Mouse (Mus musculus) spleen, adult 12 weeks (tissue): Measurements from ENCODE around the gene Arel1.

Experiments used
- DNase-seq: peaks from one replicate; pipeline ENCODE4 v3.0.0; 2022; ENCODE audit warnings: low spot score

Gene Arel1

DNA sequence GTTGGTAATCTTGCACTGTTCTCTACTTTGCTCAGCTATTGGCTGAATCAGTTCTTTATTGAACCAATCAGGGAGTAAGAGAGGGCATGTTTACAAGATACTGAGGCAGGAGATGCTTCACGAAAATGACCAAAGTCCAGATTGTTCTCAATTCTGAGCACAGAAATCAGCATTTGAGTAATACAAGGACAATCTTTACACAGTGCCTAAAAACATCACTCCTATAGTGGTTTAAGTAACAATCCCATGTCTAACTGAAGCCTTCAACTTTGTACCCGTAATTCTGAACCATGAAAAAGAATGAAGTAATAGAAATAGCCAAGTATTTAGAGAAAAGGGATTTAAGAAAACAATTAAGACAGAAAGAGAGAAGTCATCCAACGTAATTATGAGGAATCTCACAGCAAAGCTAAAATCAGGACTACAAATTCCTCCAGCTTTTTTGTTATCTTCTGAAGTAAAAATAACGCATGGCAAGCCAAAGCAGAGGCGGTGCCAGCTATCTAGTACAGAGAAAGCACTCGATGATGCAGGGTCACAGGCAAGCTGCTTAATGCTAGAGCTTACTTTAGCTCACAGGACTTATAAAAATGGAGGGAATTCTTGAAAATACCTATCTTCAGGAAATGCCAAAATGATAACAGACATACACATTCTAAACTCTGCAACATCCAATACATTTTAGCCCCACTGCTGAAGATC is 22.0 kb downstream of the Arel1 start:
- no peak for DNase-seq

DNA sequence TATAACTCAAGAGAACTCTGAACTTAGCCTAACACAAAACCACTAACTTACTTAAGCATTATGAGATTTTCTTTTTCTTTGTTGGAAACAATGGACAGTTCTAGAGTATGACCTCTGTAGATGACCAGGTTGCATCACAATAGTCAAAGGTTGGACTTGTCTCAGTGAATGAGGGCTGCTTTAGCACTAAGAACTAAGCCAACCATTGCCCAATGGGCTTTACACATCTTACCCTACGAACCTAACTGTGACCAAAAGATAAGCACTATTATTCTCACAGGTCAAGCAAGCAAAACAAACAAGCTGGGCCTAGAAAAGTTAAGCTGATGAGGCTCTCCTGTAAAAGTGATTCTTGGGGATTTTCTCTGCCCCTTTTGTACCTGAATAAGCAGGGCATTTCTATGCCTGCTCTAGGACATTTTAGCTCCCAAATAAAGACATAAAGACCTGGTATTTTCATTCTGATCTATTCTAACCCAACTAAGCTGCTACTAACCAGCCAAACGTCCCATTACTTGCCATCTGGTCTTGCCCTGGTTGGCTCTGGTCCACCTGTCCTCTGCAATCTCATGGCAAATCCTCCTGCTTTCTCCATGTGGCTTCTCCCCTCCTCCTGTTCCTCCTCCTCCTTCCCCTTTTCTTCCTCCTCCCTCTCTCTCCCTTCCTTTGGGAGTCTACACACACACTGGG is 22.7 kb downstream of the Arel1 start:
- no peak for DNase-seq

DNA sequence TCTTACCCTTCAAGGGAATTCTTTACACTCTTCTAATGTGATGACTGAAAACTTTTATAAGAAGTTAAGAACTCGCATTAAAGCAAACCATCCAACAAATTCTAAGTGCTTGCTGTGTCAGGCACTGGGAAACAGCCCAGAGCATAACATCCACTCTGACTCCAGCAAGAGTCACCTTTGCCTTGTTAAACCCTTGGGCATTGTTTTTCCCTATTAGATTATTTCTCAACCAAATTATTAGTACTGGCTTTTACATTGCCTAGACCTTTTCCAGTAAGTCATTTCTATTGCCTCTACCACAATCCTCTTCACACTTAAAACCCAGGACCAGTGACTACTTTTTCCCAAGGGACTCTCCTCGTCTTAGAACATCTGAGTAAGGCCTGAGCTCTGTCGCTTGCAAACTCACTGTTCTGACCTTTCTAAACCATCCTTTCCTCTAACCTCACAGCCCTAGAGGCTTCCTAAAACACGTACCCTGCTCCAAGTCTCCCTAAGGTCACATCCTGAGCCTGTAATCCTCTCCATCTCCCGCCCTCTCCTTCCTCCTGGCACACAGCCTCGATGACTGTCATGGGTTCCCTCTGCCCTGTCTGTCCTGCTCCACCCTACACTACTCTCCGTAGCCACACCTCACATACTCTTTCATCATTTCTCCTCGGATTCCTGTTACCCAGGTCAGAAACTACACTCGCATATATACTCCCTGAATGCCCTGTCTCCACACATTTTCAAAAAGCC is 25.7 kb downstream of the Arel1 start:
- DNase-seq, result no peak

DNA sequence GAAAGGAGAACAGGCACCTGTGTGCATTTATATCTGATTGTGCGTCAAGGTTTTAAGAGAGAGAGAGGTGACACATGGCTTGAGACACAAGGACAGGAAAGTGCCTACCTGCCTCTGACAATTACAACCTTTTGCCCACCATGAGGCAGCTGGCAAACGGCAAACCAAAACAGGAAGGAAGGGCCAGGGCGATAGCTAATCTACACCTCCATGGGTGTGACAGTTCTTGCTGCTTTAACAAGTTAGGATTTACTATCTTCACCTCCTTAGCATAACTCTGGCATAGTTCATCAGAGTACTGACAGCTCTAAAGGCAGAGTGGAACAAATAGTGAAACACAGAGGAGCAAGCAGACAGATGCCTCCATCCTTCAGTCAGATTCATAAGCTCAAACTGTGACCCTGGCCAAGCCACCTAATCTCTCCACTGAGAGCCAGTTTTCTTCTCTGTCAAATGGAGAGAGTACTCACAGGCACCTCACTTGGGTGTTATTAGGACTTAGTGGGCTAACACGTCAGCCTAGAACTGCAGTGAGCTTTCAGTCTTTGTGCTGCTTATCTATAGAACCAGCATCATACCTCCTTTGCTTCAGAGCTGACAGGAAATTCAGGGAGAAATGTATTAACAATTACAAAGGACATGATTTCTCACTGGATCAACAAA is 26.4 kb downstream of the Arel1 start:
- no peak for DNase-seq

DNA sequence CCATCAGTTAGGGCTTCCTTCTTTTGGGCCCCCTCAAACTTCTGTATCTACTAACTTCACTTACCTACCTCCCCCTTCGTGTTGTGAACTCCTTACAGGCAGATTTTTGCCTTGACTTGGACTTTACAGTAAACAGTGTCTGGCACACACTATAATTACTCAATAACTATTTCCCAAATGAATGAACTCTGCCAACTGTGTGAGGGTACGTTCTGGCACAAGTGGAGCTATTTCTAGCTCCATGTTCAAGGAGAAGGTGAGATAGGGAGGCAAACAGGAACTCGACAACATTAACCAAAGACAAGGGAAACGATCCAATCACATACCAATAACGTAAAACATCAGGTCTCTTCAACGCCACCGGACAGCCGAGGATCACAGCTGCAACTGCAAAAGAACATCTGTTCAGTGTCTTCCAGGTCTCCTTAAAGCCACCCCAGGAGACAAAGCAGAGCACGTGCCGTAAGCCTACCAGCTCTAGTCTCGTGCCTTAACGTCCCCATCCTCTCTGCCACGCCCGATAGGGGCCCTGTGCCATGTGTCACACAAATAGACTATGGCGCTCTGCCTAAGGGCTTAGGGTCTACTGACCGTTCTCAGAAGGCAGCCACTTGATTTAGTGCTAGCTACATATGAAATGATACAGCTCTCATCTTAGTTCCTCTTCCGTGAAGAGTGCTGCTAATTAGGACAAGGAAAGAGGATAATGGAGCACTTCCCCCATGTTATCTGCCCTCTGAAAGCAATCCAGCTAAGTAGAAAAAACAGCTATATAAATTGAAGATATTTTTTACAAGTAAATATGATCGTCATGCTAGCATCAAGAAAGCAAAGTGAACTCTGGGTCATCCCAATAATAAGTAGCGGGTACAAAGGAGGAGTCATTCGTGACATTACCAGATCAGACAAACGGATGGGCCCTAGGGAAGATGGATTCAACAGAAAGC is 27.4 kb downstream of the Arel1 start:
- DNase-seq, result no peak

DNA sequence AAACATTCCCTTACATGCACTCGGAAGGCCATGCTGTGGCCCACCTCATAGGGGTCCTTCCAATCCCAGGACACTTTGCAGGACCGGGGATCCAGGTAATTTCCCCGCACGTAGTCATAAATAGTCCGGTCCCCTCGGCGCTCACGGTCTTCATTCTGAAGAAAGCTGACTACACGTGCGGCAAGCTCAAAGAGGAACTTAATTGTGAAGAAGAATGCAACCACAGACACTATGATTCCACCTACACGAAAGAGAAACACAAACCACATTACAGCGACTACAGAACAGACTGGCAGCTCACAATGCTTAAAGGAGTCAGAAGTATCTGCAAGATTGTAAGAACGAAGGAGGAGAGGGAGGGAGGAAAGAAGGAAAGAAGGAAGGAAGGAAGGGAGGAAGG is 29.0 kb downstream of the Arel1 start:
- DNase-seq, result no peak

DNA sequence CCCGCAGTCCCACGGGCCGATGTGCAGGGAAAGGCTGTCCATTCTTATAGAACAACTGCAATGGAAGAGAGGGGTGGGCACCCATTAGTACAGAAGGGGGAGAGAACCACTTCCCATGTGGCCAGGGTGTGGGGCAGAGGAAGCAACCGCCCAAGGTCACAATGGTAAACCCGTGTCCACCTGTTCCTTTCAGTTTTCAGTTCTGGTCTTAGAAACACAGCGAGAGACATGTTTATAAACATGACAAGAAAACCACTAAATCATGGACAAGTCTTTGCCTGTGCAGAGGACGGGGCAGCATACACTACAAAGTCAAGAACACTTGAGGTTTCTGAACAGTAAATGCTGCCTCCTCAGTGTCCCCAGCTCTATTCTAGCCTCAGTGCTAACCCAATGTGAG is 30.4 kb downstream of the Arel1 start:
- DNase-seq, result no peak

DNA sequence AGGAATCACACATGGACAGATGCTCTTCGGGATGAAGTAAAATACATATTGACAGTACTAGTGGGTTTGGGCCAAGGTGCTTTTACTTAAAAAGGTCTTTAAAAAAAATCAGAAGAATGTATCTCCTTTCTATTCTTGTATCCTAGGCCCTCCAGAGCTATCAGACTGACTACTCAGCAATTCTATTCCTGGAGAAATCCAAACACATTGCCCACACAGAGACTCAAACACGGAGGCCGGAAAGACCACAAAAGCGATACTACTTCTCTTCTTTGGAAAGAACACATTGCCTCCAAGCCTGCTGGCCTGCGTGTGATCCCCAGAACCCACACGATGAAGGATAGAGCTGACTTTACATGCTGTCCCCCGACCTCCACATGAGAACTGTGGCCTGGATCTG is 31.6 kb downstream of the Arel1 start:
- DNase-seq, result no peak

DNA sequence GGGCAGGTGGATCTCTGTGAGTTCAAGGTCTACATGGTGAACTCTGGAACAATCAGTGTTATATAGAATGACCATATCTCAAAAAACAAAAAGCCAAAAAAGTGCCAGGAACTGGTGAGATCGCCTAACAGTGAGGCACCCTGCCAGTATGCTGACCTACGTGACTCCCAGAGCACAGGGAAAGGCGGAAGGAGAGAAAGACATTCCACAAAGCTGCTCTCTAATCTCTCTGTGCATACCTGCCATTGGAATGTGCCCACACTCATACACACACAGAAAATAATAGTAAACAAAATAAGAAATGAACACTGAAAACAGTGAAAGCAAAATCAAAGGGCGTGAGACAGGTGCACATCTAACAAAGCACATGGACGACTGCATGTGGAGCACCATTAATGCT is 35.4 kb downstream of the Arel1 start:
- no peak for DNase-seq

DNA sequence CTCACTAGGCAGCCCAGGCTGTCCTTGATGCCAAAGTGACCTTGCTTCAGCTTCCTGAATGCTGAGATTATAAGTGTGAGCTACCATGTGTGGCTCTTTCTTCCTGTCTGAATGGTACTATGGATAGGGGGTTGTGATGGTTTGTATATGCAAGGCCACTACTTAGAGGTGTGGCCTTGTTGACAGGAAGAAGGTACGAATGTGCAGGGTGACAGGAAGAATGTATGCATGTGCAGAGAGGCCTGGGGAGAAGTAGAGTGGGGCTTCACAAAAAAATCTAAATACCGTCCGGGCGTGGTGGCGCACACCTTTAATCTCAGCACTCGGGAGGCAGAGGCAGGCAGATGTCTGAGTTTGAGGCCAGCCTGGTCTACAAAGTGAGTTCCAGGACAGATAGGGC is 38.5 kb downstream of the Arel1 start:
- no peak for DNase-seq

DNA sequence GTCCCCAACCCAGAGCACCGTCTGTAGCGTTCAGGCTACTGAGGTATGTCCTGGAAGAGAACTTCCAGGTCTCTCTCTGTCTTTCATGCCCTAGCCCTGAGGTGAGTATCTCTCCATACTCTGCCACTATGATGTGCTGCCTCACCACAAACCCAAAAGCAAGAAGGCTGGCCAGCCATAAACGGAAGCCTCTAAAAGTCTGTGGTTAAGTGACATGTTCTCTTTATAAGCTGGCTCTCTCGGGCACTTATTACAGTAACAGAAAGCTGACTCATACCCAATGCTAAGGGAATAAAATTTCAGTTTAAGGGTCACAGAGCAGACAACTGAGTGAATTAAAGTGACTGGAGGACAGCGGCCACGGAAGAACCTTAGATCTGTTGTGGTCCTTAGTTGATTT is 44.2 kb downstream of the Arel1 start:
- no peak for DNase-seq

DNA sequence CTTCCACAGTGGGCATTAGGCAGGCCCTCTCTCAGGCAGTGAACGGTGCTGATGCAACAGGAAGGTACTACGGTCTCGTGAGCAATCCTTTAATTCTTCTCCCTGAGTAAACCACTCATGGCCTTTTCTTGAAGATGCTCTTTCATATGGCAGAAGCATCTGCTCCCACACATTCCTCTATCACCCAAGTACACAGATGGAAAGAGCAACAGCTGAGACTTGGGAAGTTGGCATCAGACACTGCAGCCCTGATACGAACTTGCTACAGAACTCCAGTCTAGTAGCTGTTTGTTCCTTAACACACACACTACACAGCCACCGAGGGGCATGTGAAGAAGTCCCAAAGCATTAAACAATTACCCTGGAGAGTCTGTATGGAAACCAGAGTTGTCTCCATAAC is 46.4 kb downstream of the Arel1 start:
- DNase-seq, result no peak

DNA sequence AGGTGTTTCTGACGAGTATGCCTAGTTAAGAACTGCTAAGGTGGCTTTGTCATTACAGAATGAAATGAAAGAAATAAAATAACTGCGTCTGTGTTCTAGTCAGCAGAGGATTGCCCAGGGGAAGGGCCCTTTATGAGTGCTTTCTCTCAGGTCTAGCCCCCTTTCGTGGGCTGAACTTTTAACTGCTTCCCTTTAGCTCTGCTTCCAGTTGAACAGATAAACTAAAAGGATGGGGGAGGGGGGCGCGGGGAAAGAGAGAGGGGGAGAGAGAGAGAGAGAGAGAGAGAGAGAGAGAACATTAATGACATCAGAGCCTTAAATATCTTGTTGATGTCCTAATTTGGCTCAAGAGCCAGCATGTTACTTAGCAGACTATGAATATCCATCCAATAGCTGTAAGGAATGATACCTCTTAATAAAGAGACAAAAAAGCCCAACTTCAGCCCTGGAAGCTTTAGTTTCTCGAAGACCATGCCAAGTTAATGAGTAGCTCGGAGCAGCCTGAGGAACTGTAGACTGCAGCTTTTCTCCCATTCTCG is 48.8 kb downstream of the Arel1 start:
- no peak for DNase-seq

DNA sequence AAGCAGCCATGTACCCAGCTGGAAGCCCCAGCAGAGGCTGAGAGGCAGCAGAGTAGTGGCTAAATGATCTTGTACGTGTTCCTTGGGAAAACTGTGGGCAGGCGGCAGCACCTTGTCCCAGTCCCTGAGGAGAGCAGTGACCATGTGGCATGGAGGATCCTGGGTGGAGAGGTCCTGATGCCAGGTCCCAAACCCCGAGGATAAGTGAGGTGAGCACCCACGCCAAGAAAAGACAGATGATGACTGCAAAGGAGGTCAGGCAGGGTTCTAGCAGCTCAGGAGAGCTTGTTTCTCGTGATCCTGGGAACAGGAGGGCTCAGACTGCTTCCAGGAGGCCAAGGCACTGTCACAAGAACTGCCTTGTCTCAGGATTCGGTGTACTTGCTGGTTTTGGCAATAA is 51.9 kb downstream of the Arel1 start:
- DNase-seq, result no peak

DNA sequence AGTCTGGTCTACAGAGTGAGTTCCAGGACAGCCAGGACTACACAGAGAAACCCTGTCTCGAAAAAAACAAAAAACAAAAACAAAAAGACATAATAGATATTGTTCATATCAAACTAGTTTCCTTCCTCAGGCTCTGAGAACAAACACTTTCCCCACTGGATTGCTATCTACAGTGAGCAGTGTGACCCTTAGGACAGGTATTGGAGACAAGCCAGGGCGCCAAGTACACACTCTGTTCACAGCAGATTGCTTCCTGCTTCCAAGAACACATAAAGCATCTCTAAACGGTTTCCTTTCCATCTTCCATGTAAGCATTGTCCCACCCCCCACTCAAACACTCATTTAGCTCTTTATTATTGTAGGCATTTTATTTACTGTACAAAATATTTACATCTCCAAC is 52.9 kb downstream of the Arel1 start:
- DNase-seq, result no peak

DNA sequence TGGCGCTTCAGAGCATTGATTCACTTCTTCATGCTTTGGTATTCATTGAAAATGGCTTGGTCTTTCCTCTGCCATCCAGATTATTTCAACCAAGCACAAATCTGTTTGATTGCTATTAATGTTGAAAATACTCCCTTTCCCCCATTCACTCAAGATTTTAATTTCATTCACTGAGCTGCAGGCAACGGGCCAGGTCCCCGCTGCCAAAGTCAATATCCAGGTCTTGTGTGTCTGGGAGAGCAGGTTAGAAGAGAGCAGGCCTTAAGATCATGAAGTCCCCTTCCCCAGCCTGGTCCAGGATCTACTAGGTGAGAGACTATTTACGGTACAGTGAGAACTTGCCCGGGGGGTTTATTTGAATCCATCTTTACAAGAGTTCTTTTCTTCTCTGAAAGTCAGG is 55.7 kb downstream of the Arel1 start:
- DNase-seq, result no peak

DNA sequence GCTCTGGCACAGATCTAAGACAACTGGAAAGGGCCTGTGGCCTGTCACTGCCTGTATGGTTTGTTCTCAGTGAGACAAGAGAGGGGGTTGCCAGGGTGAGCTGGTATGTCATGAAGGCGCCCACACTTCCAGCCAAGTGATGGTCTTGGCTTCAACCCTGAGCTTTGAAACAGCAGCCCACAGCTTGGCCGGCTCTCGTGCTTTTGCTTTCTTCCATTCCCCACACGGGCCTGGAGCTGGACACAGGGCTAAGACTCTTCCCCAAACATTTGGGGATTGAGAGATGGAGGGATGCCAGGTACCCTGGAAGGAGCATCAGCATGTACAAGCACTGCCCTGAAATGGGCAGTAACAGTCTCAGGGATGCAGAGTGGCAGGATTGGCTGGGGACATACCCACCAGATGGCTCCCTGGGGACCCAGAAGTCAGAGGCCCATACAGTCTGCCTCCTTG is 58.0 kb downstream of the Arel1 start:
- DNase-seq, result no peak

DNA sequence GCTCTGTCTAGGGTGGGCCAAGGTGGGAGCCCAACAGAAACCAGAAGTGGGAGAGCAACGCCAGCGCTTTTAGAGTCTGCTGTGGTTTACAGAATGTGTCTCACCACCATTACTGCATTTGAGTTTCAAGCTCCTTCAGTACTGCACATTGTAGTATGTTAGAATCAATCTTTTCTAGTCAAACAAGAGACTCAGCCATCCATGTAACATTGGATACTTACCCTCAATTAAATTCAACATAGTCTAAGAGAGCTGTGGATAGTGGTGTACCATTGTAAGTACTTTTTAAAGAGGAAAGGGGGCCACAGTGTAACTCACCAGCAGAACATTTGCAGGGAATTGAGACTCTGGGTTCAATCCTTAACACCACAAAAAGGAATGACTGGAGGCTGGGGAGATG is 59.1 kb downstream of the Arel1 start:
- no peak for DNase-seq

DNA sequence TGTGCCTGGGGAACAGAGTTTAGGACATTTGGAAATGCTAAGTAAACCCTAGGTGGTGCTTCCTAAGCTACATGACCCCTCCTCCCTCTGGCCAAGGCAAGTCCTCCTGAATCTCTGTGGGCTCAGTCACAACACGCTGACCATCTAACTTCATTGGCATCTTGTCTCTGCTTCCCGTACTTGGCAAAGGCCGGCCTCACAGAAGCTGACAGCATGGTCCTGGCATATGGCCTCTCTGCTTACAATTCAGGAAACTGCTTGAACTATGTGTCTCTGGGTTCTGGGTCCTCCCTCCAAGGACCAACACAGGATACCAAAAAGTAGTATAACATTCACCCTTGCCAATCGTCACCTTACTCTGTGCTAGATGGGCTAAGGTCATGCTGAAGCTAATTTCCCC is 60.6 kb downstream of the Arel1 start:
- no peak for DNase-seq

DNA sequence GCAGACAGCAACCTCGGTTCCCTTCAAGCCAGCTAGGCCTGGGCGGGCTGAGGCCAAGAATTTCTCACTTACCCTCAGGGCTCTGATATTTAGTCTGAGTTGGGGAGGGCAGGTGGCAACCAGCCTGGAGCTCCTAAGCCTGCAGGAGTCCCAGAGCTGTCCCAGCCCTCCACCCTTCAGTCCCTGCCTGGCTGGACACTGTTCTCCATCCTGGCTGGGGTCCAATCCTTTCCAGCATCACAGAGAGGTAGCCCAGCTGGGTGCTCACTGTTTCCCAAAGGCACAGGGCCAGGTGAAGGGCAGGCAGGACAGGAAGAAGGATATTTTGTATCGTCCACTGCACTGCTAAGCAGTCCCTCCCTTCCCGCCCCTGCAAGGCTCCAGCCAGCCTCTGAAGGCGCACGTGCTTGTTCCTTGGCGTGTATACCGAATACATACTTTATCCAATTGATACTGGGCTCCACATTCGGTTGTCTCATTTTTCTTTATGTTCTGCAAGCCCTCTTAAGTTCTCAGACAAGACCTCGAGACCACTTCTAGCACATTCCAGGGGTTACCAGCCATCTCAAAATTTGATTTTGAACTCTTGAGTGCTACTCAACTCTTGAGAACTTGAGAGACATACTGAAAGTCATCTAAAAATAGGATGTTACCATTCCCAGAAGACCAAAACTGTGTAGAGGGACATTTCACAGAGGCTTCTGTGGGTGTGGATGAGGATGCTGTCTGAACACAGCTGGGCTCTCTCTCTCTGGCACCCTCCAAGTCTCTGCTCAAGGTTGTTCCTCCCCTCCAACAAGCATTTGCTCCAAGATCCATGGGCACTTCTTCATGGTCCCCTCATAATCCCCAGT is 62.8 kb downstream of the Arel1 start:
- DNase-seq, result no peak
